Mouse (Mus musculus): ENCODE results near the gene Fzr1. TPM values are rescaled to one million over a fixed set of nuclear protein-coding genes. Genes with fewer than 3 reads are reported as not detected.

Fzr1 gene
- 10 to 100 TPM; 27.8 to 29.4 TPM for total RNA-seq (2021)

DNA sequence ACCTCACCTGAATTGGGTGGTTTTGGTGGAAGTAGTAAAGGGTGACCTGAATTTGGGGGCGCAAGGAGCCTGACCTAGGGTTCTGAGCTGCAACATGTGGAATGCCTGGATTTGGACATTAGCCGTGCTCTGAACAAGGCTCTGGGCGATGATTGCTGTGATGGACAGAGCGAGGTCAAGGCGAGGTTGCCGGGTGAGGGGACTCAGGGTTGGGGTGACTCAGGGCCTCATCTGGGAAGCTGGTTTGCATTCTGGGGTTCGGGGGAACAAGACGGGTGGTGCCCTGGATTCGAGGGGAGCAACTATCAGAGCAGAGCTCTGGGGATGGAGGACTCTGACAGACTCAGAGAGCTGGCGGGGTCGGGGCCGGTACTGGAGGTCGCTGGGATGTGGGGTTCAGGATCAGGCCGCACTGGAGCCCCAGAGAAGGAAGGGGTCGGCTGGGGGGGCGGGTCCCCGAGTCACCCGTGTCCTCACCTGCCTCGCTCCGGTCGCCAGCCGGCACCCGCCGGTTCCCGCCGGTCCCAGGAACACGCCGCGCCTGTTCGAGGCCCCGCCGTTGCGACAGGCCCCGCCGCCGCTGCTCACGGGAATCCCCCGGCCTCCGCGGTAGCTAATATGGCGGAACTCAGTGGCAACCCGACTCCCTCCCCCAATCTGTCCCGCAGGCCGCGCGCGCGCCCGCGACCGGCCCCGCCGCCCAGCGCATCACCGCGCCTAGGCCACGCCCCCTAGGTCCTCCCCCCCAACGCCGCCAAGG lies at the start of gene Fzr1:
Gene Fzr1, minus strand, starts transcription at position 724 of the 760 bp plus-strand sequence.
- peak in 1 of 2 experiments; percentile 36 for DNase-seq
- intact Hi-C loops (cut with DNase I), result no loop called here

DNA sequence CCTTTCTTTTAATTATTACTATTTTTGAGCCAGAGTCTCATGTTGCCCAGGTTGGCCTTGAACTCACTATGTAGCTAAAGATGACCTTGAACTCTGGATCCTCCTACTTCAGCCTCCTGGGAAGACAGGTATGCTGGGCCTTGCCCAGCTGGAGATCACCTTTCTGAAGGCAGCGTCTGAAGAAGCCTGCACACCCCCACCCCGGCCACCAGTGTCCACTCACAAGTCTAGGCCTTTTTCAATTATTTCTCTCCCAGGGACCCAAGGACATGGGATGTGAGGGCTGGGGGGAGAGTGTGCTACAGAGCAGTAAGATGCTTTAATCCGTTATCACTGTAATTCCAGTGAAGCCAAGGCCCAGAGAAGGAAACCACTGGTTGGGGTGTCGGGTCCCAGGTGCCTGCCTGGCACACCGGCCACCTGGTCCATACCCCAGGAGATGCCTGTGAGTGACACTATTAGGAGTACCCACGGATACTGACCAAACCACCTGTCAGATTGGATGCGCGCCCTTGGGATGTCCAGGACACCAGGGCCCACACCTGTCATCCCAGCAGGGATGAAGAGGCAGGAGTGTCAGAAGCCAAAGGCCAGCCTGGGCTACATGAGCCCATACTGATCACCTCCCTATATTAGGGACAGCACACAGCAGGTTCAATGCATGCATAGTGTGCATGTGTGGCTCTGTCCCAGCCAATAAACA lies 49.6 kb upstream of the Fzr1 start:
- intact Hi-C loops (cut with DNase I), result no loop called here
- DNase-seq, result no peak

DNA sequence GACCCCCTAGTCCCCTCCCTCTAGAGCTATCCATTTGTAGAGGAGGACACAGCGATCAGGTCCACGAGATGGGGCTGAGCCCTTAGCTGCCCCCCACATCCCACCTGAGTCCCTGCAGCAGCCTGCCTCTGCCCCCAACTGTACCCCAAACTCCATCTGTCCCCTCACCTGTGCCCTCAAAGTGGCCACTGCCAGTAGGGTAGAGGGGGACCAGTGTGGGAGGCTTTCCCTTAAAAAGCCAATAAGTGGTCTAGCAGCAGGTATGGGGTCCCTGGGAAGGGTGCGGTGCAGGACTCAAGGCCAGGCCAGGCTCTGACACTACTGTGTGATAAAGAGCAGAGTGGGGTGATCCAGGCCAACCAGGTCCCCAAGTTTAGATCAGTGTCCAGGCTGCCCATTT lies 49.0 kb upstream of the Fzr1 start:
- intact Hi-C loops (cut with DNase I), result no loop called here
- no peak for DNase-seq

DNA sequence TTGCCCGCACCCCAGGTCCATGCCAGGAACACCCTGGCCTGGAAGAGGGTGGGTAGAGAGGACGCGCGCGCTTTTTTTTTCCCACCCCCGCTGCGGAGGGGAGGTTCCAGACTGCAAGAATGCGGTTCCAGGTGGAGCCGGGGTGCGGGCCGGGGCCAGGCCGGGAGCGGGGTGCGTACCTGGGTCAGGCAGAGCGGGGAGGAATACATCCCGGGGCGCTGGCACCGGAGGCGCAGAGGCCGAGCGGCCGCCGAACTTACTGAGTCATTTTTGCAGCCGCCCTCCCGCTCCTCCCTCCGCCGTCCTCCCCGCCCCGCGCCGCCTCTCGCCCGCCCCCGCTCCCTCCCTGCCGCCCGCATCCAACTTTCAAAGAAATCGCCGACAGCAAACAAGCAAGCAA lies 48.6 kb upstream of the Fzr1 start:
- intact Hi-C loops (cut with DNase I), result no loop called here
- peak; percentile 80 to 83 for DNase-seq

DNA sequence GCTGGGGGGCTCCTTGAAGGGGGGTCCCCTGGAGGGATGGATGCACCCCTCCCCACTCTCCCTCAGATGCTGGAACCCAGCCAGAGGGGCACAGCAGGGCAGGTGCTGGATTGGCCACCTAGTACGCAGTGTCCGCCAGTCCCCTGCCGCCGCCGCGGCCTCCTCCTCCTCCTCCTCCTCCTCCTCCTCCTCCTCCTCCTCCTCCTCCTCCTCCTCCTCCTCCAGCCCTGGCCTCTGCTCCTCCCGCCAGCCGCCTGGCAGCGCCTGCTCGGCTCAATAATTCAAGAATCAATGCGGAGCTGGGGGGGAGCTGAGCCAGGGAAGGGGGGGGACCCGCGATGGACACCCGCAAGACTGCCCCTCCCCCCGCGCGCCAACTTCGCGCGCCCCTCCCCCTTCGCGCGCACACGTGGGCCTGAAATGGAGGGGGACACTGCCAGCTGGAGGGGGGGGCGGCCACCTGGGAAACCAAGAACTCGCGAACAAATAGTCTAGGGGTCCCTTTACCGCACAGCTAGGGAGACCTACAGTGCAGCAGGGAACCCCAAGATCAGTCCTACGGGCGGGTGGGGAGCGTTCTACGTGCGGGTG lies 47.9 kb upstream of the Fzr1 start:
- DNase-seq, result peak; percentile 23 to 43
- intact Hi-C loops (cut with DNase I), result no loop called here

DNA sequence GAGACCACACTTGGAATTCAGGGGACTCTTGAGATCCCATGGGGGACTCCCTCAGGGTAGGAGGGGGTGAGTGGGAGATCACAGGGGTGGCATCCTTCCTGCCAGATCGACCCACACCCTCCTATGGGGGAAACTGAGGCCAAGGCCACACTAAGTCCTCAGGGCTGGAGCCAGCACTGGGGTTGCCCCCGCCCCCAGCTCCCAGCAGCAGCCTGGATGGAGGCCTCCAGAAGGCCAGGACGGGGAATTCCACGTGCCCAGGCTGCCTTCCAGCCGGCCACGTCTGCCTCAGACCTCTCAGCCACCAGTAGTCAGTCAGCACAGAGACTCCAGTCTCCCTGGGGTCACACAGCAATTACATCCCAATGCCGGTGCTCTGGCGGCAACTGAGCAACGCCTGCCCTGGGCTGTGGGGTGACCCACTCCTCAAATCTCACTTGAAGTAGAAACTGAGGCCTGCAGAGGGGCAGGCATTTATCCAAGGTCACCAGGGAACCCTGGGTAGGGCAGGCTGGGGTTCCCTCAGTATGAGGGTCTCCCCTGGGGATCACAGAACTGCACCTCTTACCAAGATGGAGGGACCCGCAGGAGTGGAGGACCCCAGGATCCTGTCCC lies 47.0 kb upstream of the Fzr1 start:
- peak; percentile 52 to 72 for DNase-seq
- intact Hi-C loops (cut with DNase I), result loop anchor here (2.0 kb wide), 1 partner anchor 15 kb away; no protein-coding TSS in a partner anchor

DNA sequence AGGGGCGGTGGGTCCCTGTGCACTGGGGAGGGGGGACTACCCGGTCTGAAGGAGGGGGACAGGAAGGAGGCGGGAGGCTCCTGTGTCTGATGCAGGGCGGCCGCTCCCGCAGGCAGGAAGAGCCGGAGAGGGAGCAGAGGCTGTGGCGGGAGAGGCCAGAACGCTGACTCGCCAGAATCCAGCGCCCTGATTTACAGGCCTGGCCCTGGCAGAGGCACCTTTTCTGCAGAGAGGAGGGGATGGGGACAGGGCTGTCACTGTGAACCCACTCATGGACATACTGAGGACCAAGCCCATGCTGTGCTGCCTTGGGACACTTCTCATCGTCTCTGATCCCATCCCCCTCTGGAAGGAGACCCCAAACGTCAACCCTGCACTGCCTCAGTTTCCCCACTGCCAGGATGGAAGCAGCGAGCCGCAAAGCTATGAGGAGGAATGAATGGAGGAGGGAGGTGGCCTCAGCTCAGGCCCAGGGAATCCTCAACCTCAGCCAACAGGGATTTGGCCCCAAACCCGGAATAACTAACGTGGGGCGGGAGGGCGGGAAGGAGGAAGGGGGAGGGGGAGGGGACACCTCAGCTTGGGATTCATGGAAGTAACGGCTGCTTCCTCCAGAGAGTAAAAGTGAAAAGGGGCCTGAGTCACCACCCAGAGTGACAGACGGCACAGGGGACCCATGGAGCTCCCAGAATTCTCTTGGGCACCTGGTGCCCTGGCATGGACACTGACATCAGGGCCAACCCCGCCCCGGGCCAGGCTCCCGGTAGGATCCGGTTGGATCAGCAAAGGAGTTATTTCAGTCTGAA lies 46.1 kb upstream of the Fzr1 start:
- intact Hi-C loops (cut with DNase I), result loop anchor here (2.0 kb wide), 1 partner anchor 14 kb away; no protein-coding TSS in a partner anchor
- DNase-seq, result peak; percentile 57 to 72

DNA sequence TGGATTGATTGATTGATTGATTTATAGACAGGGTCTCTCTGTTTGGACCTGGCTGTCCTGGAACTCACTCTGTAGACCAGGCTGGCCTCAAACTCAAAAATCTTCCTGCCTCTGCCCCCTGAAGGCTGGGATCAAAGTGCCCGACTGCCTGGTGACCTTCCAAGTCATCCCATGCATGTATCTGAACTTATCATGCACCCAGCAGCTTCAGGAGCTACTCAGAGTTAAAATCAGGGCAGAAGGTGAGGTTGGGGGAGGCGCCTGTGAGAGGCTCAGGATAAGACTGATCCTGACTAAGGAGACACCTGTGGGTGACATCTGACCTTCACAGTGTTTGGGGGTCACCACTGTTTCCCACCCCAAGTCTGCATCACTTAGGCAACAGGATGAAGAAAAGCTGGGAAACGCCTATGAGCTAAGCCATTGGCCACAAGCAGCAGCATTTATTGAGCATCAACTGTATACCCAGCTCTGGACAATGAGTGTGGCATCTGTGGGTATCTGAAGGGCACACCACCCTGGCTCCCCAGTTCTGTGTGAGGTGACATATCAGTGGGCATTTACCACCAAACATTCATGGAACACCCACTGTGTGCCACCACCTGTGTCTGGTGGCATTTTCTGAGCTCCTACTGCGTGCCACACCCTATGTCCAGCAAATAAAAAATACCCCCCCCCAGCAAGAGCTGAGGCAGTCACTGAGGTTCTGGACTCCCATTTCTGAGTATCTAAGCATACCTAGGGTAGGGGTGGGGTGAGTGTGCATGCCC lies 45.3 kb upstream of the Fzr1 start:
- intact Hi-C loops (cut with DNase I), result loop anchor here (2.0 kb wide), 1 partner anchor 13 kb away; no protein-coding TSS in a partner anchor
- DNase-seq, result peak in 1 of 2 experiments; percentile 1

DNA sequence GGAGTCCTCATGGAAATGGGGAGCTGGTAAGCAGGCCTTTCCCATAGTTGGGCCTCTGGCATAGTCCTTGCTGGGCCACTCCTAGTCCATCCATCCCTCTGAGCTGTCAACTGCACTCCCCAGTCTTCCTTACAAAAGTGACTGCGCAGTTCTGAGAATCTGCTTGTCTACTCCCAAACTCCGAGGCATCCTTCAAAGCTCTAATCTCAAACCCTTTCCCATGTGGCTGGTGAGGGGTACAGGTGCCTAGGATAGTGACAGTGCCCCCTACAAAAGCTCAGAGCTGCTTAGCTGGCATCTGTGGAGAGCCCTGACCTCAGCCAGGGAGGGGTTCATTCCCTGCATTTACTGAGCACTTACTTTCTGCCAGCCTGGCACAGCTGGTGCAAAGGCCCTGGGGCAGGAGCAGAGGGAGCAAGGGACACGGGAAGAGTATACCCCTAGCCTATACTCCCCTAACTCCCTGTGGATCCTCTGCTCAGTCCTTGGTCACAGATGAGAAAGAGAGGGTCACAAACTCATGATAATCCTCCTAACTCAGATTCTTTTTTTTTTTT lies 44.4 kb upstream of the Fzr1 start:
- intact Hi-C loops (cut with DNase I), result no loop called here
- DNase-seq, result no peak

DNA sequence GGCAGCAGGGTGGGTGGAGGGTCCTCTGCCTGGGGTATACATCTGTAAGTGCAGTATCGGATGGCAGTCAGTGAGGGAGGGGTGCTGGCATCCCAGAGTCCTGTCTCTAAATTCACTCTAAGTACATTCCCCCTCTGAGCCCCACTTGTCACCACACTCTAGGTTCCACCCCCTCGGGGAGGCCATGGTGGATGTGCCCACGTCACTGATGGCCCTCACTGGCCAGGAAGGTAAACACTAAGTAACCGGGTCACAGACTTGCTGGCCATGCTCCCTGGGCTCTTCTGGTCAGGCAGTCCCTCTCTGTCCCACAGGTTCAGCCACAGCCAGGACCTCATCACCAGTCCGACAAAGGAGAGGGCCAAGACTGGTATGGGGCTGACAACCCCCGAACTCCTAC lies 43.9 kb upstream of the Fzr1 start:
- intact Hi-C loops (cut with DNase I), result no loop called here
- peak in 1 of 2 experiments; percentile 6 for DNase-seq

DNA sequence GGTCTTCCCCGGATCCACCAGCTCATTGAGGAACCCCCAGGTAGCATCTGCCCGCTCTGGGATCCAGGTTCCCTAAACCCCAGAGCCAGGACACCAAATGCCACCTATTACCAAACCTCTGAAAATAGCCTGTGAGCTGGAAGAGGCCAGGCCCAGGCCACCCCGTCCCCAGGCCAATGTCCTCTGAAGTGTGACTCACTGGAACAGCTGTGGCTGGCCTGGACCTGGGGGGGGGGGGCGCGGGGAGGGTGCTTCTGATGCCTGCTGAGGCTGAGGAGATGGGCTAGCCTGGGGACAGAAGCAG lies 43.4 kb upstream of the Fzr1 start:
- intact Hi-C loops (cut with DNase I), result no loop called here
- DNase-seq, result peak; percentile 15 to 41

DNA sequence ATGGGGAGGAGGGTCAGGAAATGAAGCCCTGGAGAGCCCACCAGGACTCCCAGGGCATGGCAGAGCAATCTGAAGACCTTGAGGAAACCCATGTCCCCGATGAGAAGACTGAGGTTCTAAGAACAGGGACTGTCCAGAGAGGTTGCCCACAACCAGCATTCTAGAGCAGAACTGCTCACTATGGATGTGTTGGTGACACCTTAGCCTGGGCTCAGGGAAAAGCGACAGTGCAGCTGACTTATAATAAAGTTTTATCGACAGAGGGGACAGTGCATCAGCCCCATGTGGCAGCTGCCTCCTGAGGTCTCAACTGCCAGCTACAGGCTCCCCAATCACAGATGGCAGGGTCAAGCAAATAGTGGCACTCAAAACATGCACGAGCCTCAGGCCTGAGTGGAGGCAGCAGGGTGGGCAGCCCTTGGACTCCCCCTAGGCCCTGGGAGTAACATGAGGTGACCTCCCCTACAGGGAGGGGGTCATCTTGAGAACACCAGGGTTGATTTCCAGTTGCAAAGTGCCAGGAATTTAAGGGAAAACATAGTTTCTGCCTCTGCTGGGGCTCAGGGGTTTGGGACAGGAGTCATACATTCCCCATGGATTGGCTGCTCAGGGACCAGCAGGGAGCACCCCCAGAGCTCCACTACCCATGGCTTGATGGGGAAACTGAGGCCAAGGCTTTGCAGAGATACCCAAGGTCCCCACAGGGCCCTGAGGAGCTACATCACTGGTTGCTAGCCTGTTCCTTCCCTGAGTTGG lies 42.9 kb upstream of the Fzr1 start:
- DNase-seq, result peak; percentile 2 to 11
- intact Hi-C loops (cut with DNase I), result no loop called here

DNA sequence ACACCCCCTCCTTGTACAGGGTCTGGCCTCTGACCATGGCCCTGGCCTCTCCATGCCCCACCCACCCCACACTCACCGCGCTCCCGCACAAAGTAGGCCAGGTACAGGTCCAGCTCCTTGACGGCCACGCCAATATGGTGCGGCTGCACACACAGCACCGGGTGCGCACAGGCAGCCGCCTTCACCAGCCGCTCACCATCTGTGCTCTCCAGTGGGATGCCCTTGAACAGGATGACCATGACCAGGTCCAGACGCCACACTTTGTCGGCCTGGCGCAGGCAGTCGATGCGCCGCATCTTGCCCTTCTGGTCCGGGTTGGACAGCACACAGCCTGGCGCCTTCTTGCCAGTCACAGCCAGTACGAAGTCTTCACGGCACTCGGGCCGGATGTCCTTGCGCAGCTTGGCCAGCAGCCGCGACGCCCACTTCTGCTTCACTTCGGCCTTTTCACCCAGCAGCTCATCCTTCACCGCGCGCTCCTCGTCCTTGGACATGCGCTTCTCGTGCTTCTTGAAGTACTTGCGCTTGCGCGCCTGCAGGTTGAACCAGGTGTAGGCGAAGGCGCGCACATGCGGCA lies 42.0 kb upstream of the Fzr1 start:
- DNase-seq, result peak in 1 of 2 experiments; percentile 3
- intact Hi-C loops (cut with DNase I), result no loop called here

DNA sequence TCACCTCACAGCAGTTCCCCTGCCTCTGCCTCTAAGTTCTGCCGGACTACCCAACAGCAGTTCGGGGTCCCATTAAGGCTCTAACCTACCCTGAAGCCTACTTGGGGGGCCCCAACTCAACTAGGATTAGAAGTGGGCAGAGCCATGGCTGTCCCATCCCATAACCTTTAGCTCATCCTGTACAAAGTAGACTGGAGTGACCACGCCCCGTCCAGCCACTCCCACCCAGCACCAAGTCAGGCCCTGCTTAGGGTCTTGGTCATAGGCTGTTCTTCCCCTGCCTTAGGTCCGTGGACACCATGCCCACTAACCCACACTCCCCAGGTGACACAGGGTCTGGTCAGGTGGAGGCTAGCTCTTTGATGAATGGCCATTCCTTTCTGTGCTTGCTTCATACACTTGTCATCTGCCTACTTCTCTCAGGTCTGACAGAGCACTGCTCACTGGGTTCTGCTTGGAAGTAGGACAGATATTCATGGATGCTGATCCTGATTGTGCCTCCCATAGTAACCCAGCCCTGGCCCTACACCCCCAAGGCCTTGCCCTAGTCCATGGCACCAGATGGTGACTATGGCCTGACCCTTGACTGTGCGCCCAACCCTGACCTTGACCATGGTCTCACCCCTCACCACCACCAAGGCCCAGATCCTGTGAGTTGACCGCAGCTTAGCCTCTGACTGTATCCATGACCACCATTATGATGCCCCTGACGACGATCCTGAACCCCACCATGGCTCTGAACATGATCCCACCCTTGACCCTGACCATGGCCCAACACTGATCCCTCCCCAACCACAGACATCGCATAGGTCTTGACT lies 41.0 kb upstream of the Fzr1 start:
- intact Hi-C loops (cut with DNase I), result no loop called here

DNA sequence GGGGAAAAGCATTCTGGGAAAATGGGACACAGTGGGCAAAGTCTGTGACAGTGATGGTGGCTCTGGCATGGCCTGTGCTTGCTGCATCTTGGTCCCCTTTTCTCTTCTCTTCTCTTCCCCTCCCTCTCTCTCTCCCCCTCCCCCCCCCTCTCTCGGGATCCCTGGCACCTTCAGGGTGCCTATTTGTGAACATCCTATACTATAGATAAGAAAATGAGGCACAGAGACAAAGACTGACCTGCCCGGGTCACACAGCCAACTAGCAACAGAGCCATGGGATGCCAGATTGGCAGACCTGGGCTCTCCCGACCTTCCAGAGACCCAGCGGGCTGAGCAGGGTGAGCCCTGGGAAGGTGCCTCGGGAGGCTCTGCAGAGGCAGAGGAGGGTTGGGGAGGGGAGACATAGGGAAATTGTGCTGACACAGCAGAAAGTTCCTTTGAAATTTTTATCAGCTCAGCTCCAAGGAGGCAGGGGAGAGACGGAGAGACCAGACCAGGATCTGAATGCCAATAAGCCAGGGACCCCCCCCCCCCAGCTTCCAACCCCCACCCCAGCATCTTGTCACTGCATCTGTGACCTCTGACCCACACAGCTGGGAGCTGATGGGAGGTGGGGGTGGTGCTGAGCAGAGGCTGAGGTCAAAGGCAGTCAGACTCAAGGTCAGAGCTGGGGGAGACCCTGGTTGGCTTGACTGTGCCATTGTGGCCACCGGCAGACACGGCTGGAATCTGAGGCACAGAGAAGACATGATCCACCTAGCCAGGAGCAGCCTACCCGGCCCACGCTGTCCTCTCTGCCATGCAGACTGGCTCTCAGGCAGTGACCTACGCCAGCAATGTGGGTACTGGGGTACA lies 40.1 kb upstream of the Fzr1 start:
- intact Hi-C loops (cut with DNase I), result no loop called here
- DNase-seq, result no peak

More for the DNA sequence above, 41.0 kb upstream of the Fzr1 start:
- peak; percentile 3 to 17 for DNase-seq
